Mouse (Mus musculus): ENCODE measurements around the gene Ccdc157. TPM values are rescaled to one million over a fixed set of nuclear protein-coding genes. Genes with fewer than 3 reads are reported as not detected.

Gene Ccdc157
- total RNA-seq, 2 experiments from 2014 or later: 0.42 to 5.8 TPM

- ATAC-seq (replicated peaks; ENCODE audit: low FRiP score, poor library complexity, severe bottlenecking): no peak
These were observed 24.3 kb upstream of the Ccdc157 start for GRCm38 (mm10) chr11:4184251-4184952.

GRCm38 (mm10) chr11:4183511-4183910 lies 23.4 kb upstream of the Ccdc157 start:
- no peak for ATAC-seq (replicated peaks; ENCODE audit: low FRiP score, poor library complexity, severe bottlenecking)

DNA sequence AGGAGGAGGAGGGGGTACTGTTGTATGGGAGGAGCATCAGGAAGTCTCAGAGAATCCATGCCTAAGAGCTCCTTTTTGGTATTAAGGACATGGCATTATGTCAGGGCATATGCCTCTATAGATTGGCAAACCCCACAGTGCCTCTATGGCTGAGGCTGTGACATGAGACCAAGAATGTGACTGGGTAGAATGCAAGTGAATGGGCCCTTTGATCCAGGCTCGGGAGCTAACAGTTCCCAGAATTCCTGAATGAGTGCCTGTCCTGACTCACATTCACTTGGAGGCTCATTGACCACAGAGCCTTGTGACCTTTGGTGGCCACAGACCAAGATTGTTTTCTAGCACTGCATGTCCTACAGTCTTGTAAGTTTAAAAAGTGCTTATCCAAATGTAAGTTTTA lies 22.0 kb upstream of the Ccdc157 start:
- no peak for ATAC-seq (replicated peaks; ENCODE audit: low FRiP score, poor library complexity, severe bottlenecking)

GRCm38 (mm10) chr11:4177716-4178115 lies 17.6 kb upstream of the Ccdc157 start:
- ATAC-seq (replicated peaks; ENCODE audit: low FRiP score, poor library complexity, severe bottlenecking): no peak

- no peak for ATAC-seq (replicated peaks; ENCODE audit: low FRiP score, poor library complexity, severe bottlenecking)
These were observed 14.5 kb upstream of the Ccdc157 start for GRCm38 (mm10) chr11:4174586-4174985.

DNA sequence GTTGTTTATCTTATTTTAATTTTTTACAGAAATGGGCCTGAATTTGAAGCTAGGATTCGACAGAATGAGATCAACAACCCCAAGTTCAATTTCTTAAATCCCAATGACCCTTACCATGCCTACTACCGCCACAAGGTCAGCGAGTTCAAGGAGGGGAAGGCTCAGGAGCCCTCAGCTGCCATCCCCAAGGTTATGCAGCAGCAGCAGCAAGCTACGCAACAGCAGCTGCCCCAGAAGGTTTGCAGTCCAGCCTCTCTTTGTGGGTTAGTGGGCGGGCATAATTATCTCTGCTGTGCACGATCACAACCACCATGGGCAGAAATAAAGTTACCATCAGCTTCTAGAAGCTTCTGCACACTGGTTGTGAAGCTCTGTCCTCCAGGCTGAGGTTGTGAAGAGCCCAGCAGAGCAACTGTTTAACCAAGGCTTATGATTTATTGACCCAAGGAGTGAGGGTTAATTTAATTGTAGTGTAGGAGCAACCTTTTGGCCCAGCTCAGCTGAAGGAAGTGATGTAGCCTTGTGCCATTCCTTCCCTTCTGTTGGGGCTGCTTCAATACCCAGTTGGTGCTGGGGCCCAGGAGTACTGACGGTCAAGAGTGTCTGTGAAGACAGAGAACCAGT lies 6.5 kb upstream of the Ccdc157 start:
- no peak for ATAC-seq (replicated peaks; ENCODE audit: low FRiP score, poor library complexity, severe bottlenecking)

GRCm38 (mm10) chr11:4164701-4165100 lies 4.6 kb upstream of the Ccdc157 start:
- no peak for ATAC-seq (replicated peaks; ENCODE audit: low FRiP score, poor library complexity, severe bottlenecking)

DNA sequence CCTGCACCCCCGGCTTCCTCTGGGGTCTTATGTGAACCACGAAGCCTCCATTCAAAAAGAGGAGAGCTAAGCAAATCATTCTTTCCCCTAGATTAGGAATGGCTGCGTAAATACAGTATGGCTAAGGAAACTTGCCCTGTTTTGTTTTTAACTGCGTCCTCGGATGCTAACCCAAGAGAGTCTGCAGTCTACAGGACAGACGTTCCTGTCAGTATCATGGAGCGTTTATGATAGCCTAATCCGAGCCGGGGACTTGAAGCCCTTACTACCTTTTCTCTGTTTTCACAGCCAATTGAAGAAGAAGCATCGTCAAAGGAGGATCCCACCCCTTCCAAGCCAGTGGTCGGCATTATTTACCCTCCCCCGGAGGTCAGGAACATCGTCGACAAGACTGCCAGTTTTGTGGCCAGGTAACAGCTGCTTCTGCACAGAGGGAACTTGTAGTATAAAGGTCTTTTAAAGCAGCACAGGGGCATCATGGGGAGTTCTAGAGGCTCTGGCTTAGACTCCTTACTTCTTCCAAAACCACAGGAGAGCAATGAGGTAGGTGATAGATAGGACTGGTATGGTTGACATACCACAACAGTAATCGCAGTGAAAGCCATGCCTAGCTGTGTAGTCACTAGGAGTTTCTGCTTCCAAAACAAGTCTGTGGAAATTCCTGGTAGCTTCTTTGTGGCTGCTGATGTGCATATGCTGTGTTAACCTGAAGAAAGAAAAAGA lies 826 bp upstream of the Ccdc157 start:
- no peak for ATAC-seq (replicated peaks; ENCODE audit: low FRiP score, poor library complexity, severe bottlenecking)

GRCm38 (mm10) chr11:4158676-4159075 lies 1.4 kb downstream of the Ccdc157 start:
- ATAC-seq (replicated peaks; ENCODE audit: low FRiP score, poor library complexity, severe bottlenecking): no peak

DNA sequence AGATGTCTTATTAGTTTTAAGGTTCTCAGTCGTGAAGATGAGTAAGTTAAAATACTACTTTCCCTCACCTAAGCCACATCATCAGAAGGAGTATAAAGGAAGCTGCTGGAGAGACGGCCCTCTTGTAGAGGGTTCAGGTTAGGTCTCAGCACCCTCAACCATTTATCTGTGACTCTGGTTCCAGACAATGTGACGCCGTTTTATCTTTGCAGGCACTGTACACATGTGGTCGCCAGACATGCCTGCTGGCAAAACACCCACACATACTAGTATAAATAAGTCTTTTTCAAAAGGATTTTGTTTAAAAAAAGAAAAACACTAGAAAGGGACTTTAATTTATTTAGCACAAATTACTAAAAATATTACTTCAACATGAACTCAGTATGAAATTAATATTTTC lies 4.5 kb downstream of the Ccdc157 start:
- ATAC-seq (replicated peaks; ENCODE audit: low FRiP score, poor library complexity, severe bottlenecking): no peak

GRCm38 (mm10) chr11:4153694-4154093 lies 6.4 kb downstream of the Ccdc157 start:
- no peak for ATAC-seq (replicated peaks; ENCODE audit: low FRiP score, poor library complexity, severe bottlenecking)

DNA sequence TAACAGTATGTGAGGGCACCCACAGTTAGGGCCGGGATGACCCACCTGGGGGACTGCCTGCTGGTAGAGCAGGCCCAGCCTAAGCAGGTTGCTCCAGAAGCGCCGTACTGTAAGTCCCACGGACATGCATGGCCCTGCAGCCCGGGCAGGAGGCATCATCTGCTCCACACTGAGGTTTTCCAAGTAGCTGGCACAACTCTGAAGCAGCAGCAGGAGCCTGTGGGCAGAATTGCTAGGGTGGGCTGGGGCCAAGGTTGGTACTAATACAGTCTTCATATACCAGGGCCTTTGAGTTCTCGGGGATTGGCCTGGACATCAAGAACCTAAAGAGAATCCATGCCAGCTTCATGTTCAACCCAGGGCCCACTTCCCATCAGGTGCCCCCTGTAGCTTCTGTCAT lies 10.2 kb downstream of the Ccdc157 start:
- no peak for ATAC-seq (replicated peaks; ENCODE audit: low FRiP score, poor library complexity, severe bottlenecking)

DNA sequence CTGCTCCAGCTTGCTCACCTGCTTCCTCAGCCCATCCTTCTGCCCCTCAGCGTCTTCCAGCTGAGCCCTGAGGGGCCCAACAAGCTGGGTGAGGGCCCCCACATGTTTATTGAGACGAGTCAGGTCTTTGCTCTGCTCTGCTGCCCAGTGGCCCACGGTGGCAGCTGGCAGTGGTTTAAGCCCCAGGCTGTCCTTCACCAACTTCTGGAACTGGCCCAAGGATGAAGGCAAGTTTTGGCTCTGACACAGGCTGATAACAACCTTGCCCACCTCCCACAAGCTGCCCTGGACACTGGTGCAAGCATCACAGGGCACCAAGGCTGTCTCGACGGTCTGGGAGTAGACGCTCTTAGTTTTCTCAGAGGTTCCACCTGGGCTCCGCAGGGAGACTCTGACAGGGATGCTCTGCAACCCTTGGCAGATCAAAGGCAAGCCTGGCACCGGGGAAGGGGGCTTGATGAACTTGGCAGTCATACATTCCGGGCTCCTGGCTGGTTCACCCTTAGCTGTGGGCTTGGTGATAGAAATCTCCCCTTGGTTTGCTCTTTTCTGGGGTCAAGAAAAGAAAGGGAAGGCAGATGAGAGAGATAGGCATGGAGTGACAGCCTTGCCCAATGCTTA lies 11.4 kb downstream of the Ccdc157 start:
- ATAC-seq (replicated peaks; ENCODE audit: low FRiP score, poor library complexity, severe bottlenecking): no peak

- no peak for ATAC-seq (replicated peaks; ENCODE audit: low FRiP score, poor library complexity, severe bottlenecking)
These were observed 12.0 kb downstream of the Ccdc157 start for GRCm38 (mm10) chr11:4148120-4148519.

DNA sequence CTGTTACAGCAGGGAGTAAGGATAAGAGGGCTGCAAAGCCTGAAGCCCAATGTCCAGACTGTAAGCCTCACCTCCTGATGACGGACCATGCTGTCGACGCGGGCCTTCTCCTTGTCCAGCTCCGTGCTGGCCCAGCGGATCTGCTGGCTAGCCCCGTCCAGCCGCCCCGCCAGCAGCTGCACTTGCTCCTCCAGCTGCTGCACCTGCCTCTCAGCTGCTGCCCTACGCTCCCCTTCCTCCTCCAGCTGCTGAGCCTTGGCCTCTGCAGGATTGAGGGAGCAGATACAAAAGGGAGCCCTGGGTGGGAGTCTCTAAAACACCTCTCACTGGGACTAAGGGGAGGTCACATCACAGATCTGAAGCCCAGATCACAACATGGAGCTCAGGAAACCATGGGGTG lies 13.0 kb downstream of the Ccdc157 start:
- no peak for ATAC-seq (replicated peaks; ENCODE audit: low FRiP score, poor library complexity, severe bottlenecking)

- ATAC-seq (replicated peaks; ENCODE audit: low FRiP score, poor library complexity, severe bottlenecking): no peak
These were observed 13.7 kb downstream of the Ccdc157 start for GRCm38 (mm10) chr11:4146381-4146780.

- ATAC-seq (replicated peaks; ENCODE audit: low FRiP score, poor library complexity, severe bottlenecking): no peak
These were observed 16.6 kb downstream of the Ccdc157 start for GRCm38 (mm10) chr11:4143281-4144062.

DNA sequence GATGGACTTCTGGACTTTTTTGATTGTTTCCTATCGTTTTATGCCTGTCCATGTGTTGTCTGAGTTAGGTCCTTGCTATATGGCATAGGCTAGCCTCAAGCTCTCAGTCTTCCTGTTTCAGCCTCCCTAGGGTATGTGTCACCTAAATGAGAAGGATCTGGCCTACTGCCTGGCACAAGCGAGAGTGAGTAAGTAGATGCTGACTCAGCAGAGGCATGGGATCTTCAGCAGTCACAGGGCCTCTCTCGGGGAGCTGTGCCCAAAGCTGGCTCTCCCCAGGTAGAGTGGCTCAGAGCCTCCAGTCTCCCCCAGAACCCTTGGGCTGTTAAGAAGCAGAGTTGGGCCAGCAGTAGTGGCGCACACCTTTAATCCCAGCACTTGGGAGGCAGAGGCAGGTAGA lies 17.7 kb downstream of the Ccdc157 start:
- no peak for ATAC-seq (replicated peaks; ENCODE audit: low FRiP score, poor library complexity, severe bottlenecking)

DNA sequence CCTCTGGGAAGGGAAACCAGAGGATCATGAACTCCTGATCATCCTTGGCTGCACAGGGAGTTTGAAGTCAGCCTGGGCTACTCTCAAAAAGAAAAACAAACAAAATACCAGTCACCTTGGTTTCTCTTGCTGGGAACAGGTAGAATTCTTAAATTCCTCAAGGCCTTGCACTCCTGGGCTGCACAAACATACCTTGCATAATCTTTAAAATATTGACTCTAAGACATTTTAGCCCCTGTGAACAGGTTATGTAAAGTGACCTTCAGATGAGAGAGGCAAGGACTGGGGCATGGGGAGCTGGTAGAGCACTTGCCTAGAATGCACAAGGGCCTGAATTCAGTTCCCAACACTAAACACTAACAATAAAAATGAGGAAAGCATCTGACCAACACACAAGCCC lies 18.6 kb downstream of the Ccdc157 start:
- no peak for ATAC-seq (replicated peaks; ENCODE audit: low FRiP score, poor library complexity, severe bottlenecking)

- no peak for ATAC-seq (replicated peaks; ENCODE audit: low FRiP score, poor library complexity, severe bottlenecking)
These were observed 21.1 kb downstream of the Ccdc157 start for GRCm38 (mm10) chr11:4138964-4139363.

Data from erythroid progenitor cell, adult 5-6 weeks (primary cell).